Mouse (Mus musculus) C2C12 (cell line): Measurements from ENCODE around the gene Dgkd. TPM values are rescaled to one million over a fixed set of nuclear protein-coding genes. Genes with fewer than 3 reads are reported as not detected.

Source experiments
- H3K27me3 ChIP-seq: one replicate; pipeline ENCODE4 v1.6.1; 2011; ENCODE audit not compliant: control insufficient read depth, insufficient read depth, insufficient read length
- H3K36me3 ChIP-seq: one replicate; pipeline ENCODE4 v1.6.1; 2011; ENCODE audit not compliant: control insufficient read depth, insufficient read depth
- H3K4me3 ChIP-seq: one replicate; pipeline ENCODE4 v1.5.1; 2011; ENCODE audit warnings: mild to moderate bottlenecking, control low read depth; ENCODE audit not compliant: poor library complexity, insufficient read depth, severe bottlenecking
- H3K79me2 ChIP-seq: one replicate; pipeline ENCODE4 v1.6.1; 2011; ENCODE audit not compliant: control insufficient read depth, insufficient read depth
- H3K79me3 ChIP-seq: one replicate; pipeline ENCODE4 v1.6.1; 2011; ENCODE audit warnings: low read depth, control low read depth
- H3ac ChIP-seq: one replicate; pipeline ENCODE3; 2011; ENCODE audit warnings: low read depth; ENCODE audit not compliant: control insufficient read depth, insufficient read length
- CEBPB ChIP-seq: IDR thresholded peaks from one replicate; pipeline ENCODE4 v1.6.1; 2011; ENCODE audit warnings: low read depth, mild to moderate bottlenecking, control low read depth, moderate library complexity
- CTCF ChIP-seq: IDR thresholded peaks from one replicate; pipeline ENCODE4 v1.5.1; 2011; ENCODE audit not compliant: control insufficient read depth, insufficient read depth, insufficient read length
- FOSL1 ChIP-seq: IDR thresholded peaks from one replicate; pipeline ENCODE4 v1.8.0; 2011; ENCODE audit warnings: mild to moderate bottlenecking, low read length; ENCODE audit not compliant: poor library complexity, insufficient read depth, severe bottlenecking
- MAX ChIP-seq: IDR thresholded peaks from one replicate; pipeline ENCODE4 v1.6.1; 2011; ENCODE audit warnings: mild to moderate bottlenecking, control low read depth
- MYOD1 ChIP-seq: IDR thresholded peaks from one replicate; pipeline ENCODE4 v1.6.1; 2011; ENCODE audit warnings: low read depth; ENCODE audit not compliant: control insufficient read depth, insufficient read length
- MYOG ChIP-seq: IDR thresholded peaks from one replicate; pipeline ENCODE4 v1.6.1; 2011; ENCODE audit not compliant: control insufficient read depth, insufficient read length; ENCODE audit errors: extremely low read depth
- USF1 ChIP-seq: IDR thresholded peaks from one replicate; pipeline ENCODE4 v1.6.1; 2011; ENCODE audit warnings: low read depth, mild to moderate bottlenecking, control low read depth, moderate library complexity
- polyA plus RNA-seq: library from polyadenylated mRNA; unstranded; fragments of >200 nt; fragmentation: generic; extraction: Trizol; gene quantifications from one replicate; pipeline ENCODE4 v1.2.1, GENCODE M21; 2012; ENCODE audit warnings: missing spikeins

The Dgkd gene
- polyA plus RNA-seq, 1 experiment = 20.4 TPM

DNA sequence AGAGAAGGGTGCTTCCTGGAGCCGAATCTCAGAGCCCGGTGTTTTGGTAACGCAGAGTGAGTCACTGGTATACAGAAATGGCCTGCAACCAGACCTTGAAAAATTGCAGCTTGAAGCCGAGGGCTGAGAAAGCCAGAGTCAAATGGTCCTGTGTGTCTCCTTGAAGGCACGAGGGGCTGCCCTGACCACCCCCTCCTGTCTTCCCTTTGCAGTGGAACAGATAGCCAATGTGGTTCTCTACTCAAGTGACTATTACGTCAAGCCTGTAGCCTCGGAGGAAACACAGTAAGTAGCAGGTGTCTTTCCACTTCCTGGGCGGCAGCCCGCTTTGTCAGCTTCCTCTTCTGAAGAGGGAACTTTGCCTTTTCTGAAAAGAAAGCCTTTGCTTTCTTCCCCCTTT lies 24.9 kb upstream of the Dgkd start:
- H3K4me3 ChIP-seq = no peak overlapping the region
- no peaks in the 10 kb centered on the region for H3K27me3 ChIP-seq
- no peak overlapping the region for H3ac ChIP-seq
- TF ChIP-seq USF1 (no peak), CEBPB (no peak), MYOG (no peak), CTCF (no peak), FOSL1 (no peak), MYOD1 (no peak), MAX (no peak)
- no peaks in the 10 kb centered on the region for H3K79me3 ChIP-seq
- H3K79me2 ChIP-seq = no peaks in the 10 kb centered on the region
- no peaks in the 10 kb centered on the region for H3K36me3 ChIP-seq

DNA sequence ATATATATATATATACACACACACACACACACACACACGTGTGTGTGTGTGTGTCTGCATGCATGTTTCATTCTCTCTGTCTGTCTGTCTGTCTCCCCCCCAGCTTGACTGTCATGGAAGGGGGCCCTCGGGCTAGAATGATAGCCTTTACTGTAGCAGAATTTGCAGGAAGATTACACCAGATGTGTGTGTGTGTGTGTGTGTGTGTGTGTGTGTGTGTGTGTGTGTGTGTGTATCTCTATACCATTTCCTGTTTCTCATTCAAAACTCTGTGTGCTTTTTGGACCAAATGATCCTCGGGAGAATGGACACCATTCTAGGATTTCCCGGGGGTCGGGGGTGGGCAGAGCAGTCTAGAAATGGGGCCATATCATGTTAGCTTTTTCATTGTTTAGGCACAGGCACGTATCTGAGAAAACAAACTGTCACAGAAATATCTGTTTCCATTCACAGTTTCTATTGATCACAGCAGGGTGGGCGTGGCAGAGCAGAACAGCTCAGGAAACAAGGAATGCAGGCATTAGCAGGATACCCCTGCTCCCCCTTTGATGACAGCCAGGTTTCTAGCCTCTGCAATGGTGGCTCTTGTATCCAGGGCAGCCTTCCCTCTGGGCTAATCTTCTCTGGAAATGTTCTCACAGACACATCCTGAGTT lies 24.0 kb upstream of the Dgkd start:
- TF ChIP-seq MAX (no peak), FOSL1 (no peak), MYOG (no peak), CTCF (no peak), USF1 (no peak), CEBPB (no peak), MYOD1 (no peak)

DNA sequence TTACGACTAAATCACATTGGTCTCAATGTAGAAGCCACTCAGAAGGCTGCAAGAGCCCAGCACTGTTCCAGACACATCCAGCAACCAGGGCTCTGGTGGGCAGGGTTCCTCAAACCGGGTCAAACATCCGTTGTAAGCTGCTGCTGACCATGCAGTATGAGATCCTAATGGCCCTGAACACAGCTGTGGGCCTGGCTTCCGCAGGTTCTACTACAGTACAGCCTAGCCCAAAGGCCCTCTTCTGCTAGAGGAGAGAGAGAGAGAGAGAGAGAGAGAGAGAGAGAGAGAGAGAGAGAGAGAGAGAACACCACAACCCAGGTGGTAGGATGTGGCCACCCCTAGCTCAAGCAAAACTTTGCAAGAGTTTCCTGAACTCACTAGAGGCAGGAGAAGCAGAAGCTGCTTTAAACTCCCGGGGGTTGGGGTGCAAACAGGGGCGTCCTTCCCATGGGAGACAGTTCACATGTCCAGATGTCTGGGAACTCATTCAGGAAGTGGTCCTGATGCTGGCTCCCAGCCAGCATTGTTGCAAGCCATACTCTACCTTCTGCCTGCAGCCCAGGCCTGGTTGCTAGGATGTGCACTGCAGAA lies 23.4 kb upstream of the Dgkd start:
- Histone ChIP-seq H3K27me3 (no peaks in the 10 kb centered on the region), H3K79me3 (no peaks in the 10 kb centered on the region), H3K4me3 (no peak overlapping the region), H3ac (no peak overlapping the region), H3K36me3 (no peaks in the 10 kb centered on the region), H3K79me2 (no peaks in the 10 kb centered on the region)
- TF ChIP-seq MYOG (no peak), MAX (no peak), FOSL1 (no peak), MYOD1 (no peak), CTCF (no peak), USF1 (no peak), CEBPB (no peak)

More for the DNA sequence above, 24.0 kb upstream of the Dgkd start:
- Histone ChIP-seq H3K36me3 (no peaks in the 10 kb centered on the region), H3K79me2 (no peaks in the 10 kb centered on the region), H3ac (no peak overlapping the region), H3K4me3 (no peak overlapping the region), H3K27me3 (no peaks in the 10 kb centered on the region), H3K79me3 (no peaks in the 10 kb centered on the region)

DNA sequence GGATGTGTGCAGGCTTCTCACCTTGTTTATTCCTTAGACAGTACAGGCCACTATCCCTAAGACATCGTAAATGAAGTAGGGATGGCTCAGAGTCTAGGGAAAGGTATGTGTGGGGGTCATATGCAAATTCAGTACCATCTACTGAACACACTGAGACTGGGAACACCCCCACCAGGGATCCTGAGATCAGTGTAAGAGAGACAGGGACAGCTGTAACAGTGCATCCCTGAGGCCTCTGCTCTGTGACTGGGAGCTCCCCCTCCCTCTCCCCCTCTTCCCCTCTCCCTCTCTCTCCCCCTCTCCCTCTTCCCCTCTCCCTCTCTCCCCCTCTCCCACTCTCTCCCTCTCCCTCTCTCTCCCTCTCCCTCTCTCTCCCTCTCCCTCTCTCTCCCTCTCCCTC lies 16.6 kb upstream of the Dgkd start:
- Histone ChIP-seq H3K27me3 (no peaks in the 10 kb centered on the region), H3K79me3 (no peaks in the 10 kb centered on the region), H3K36me3 (no peaks in the 10 kb centered on the region), H3K79me2 (no peaks in the 10 kb centered on the region), H3ac (no peak overlapping the region), H3K4me3 (no peak overlapping the region)
- peak; percentile 32 for TF ChIP-seq MYOD1
- no peak for TF ChIP-seq MAX
- no peak for TF ChIP-seq FOSL1
- TF ChIP-seq CTCF = no peak

DNA sequence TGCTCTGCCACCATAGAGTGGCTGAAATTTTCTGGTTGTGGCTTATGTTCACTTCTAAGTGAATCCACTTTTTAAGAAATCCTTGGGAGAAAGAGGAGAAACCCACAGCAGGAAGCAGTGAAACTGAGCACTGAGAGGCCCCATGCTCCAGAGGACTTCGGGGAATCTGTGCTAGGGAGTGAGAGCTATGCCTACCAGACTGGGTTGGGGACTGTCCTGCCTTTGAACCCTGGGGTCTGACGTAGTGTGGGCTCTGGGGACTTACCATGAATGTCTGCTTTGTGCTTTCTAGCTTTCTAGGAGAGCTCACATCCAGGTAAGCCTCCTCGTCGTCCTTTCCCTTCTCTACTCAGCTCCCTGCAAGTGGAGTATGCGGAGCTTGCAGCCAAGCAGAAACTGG lies 16.1 kb upstream of the Dgkd start:
- Histone ChIP-seq H3K27me3 (no peaks in the 10 kb centered on the region), H3K79me2 (no peaks in the 10 kb centered on the region), H3K79me3 (no peaks in the 10 kb centered on the region), H3K36me3 (no peaks in the 10 kb centered on the region), H3K4me3 (no peak overlapping the region), H3ac (no peak overlapping the region)
- TF ChIP-seq USF1 (no peak), MAX (no peak), CTCF (no peak), MYOG (no peak), FOSL1 (no peak), CEBPB (no peak), MYOD1 (no peak)
